Mouse (Mus musculus) midbrain, embryonic 16.5 days (tissue): ENCODE results near the gene Ndufb3. TPM values are rescaled to one million over a fixed set of nuclear protein-coding genes. Genes with fewer than 3 reads are reported as not detected.
"Not testable (repeated sequence)": the region's sequence is repeated elsewhere in the genome, so short reads cannot be mapped to it uniquely, and the experiment has no call there.

Source experiments
- ATAC-seq: fragments of 200-750 bp; cut with Nextera tagmentation; 2 replicates; pipeline ENCODE4 v1.8.0; 2017; ENCODE audit warnings: moderate TSS enrichment
- H3K27ac ChIP-seq: fragments of 300-500 bp; sonication (generic); 2 replicates; pipeline ENCODE4 v1.5.1; 2014; ENCODE audit warnings: mild to moderate bottlenecking, low read length, mixed read lengths
- H3K27me3 ChIP-seq: fragments of 300-500 bp; sonication (generic); 2 replicates; pipeline ENCODE4 v1.6.1; 2014; ENCODE audit warnings: low read depth, low read length, mixed read lengths; ENCODE audit not compliant: control insufficient read depth, insufficient read depth
- H3K36me3 ChIP-seq: fragments of 300-500 bp; sonication (generic); 2 replicates; pipeline ENCODE4 v1.6.1; 2014; ENCODE audit warnings: mild to moderate bottlenecking, low read length, moderate library complexity, mixed read lengths; ENCODE audit not compliant: control insufficient read depth, insufficient read depth
- H3K4me1 ChIP-seq: fragments of 300-500 bp; sonication (generic); 2 replicates; pipeline ENCODE4 v1.6.1; 2014; ENCODE audit warnings: mild to moderate bottlenecking, low read length, mixed read lengths; ENCODE audit not compliant: control insufficient read depth, insufficient read depth
- H3K4me2 ChIP-seq: fragments of 300-500 bp; sonication (generic); 2 replicates; pipeline ENCODE4 v1.6.1; 2014; ENCODE audit warnings: mild to moderate bottlenecking, low read length, mixed read lengths
- H3K4me3 ChIP-seq: fragments of 300-500 bp; sonication (generic); 2 replicates; pipeline ENCODE4 v1.5.1; 2014; ENCODE audit warnings: low read depth, mild to moderate bottlenecking, low read length, moderate library complexity, mixed read lengths
- H3K9ac ChIP-seq: fragments of 300-500 bp; sonication (generic); 2 replicates; pipeline ENCODE4 v1.6.1; 2014; ENCODE audit warnings: low read depth, low read length, mixed read lengths
- H3K9me3 ChIP-seq: fragments of 300-500 bp; sonication (generic); replicated peaks from 2 replicates; pipeline ENCODE4 v1.6.1; 2014; ENCODE audit warnings: mild to moderate bottlenecking, low read length, mixed read lengths; ENCODE audit not compliant: control insufficient read depth, poor library complexity, severe bottlenecking
- WGBS: fragments of 180-500 bp; shearing (Covaris S2); extraction: QIAGEN DNeasy Blood & Tissue Kit; methylation state at CpG from one replicate; pipeline ENCODE4 v1.1.7; 2014; 5-methylcytosine and 5-hydroxymethylcytosine counted together
- polyA plus RNA-seq: library from polyadenylated mRNA; unstranded; fragments of >200 nt; fragmentation: Nextera tagmentation; extraction: Ambion mirVana; gene quantifications from 2 replicates; pipeline ENCODE4 v1.2.1, GENCODE M21; 2015

The Ndufb3 gene
- polyA plus RNA-seq, 1 experiment from 2014 or later = 175 TPM

GRCm38 (mm10) chr1:58582611-58583010, 3.6 kb upstream of the Ndufb3 start:
- Histone ChIP-seq H3K4me2 (no peak overlapping the region), H3K9me3 (no peaks in the 10 kb centered on the region), H3K27me3 (no peaks in the 10 kb centered on the region), H3K4me3 (no peak overlapping the region), H3K4me1 (peaks cover 12% of the 10 kb centered on the region), H3K27ac (no peak overlapping the region), H3K36me3 (no peaks in the 10 kb centered on the region), H3K9ac (no peak overlapping the region)
- 78% methylated on average over 1 of the region's 1 CpGs for WGBS
- no peak for ATAC-seq

GRCm38 (mm10) chr1:58584271-58584670, 1.9 kb upstream of the Ndufb3 start:
- no peak for ATAC-seq
- Histone ChIP-seq H3K27ac (no peak overlapping the region), H3K4me2 (no peak overlapping the region), H3K9me3 (no peaks in the 10 kb centered on the region), H3K36me3 (no peaks in the 10 kb centered on the region), H3K4me1 (peaks cover 12% of the 10 kb centered on the region), H3K27me3 (no peaks in the 10 kb centered on the region), H3K9ac (no peak overlapping the region), H3K4me3 (no peak overlapping the region)
- WGBS = 73% methylated on average over 1 of the region's 1 CpGs

- Histone ChIP-seq H3K9ac (peak overlapping the region; percentile 87), H3K9me3 (no peaks in the 10 kb centered on the region), H3K27me3 (no peaks in the 10 kb centered on the region), H3K27ac (peak overlapping the region; percentile 75), H3K36me3 (no peaks in the 10 kb centered on the region), H3K4me1 (peaks cover 12% of the 10 kb centered on the region), H3K4me3 (peak overlapping the region; percentile 63), H3K4me2 (peak overlapping the region; percentile 96)
- 5% methylated on average over 35 of the region's 36 CpGs for WGBS
- ATAC-seq = peak; percentile 90
These were observed 612 bp upstream of the Ndufb3 start for GRCm38 (mm10) chr1:58585373-58586170.

- H3K27ac ChIP-seq = no peak overlapping the region
- H3K4me3 ChIP-seq = no peak overlapping the region
- 88% methylated on average over 1 of the region's 1 CpGs for WGBS
- no peaks in the 10 kb centered on the region for H3K27me3 ChIP-seq
- no peak overlapping the region for H3K9ac ChIP-seq
- peaks cover 12% of the 10 kb centered on the region for H3K4me1 ChIP-seq
- H3K4me2 ChIP-seq = no peak overlapping the region; the same call in 1 of the 2 replicates
- H3K9me3 ChIP-seq = no peaks in the 10 kb centered on the region
- no peak for ATAC-seq
- peaks cover 4% of the 10 kb centered on the region; the same call in 1 of the 2 replicates for H3K36me3 ChIP-seq
These were observed 1.3 kb downstream of the Ndufb3 start for GRCm38 (mm10) chr1:58587491-58587890.

GRCm38 (mm10) chr1:58602681-58603080, 16.5 kb downstream of the Ndufb3 start:
- WGBS = 84% methylated on average over 4 of the region's 4 CpGs
- H3K9me3 ChIP-seq = no peaks in the 10 kb centered on the region
- H3K27ac ChIP-seq = no peak overlapping the region
- no peaks in the 10 kb centered on the region for H3K27me3 ChIP-seq
- H3K36me3 ChIP-seq = no peaks in the 10 kb centered on the region
- ATAC-seq = no peak
- no peak overlapping the region for H3K4me3 ChIP-seq
- H3K4me2 ChIP-seq = no peak overlapping the region
- no peak overlapping the region for H3K9ac ChIP-seq
- no peaks in the 10 kb centered on the region for H3K4me1 ChIP-seq

- Histone ChIP-seq H3K9ac (no peak overlapping the region), H3K27me3 (no peaks in the 10 kb centered on the region), H3K4me1 (no peaks in the 10 kb centered on the region), H3K9me3 (peaks cover 3% of the 10 kb centered on the region; the same call in 1 of the 2 replicates), H3K4me2 (no peak overlapping the region), H3K4me3 (no peak overlapping the region), H3K36me3 (no peaks in the 10 kb centered on the region), H3K27ac (no peak overlapping the region)
- ATAC-seq = no peak
- WGBS = 88% methylated on average over 4 of the region's 4 CpGs
These were observed 17.6 kb downstream of the Ndufb3 start for GRCm38 (mm10) chr1:58603738-58604137.

GRCm38 (mm10) chr1:58609591-58609990, 23.4 kb downstream of the Ndufb3 start:
- H3K4me1 ChIP-seq, H3K27me3 ChIP-seq, H3K9me3 ChIP-seq, H3K9ac ChIP-seq, H3K4me3 ChIP-seq, H3K36me3 ChIP-seq, H3K4me2 ChIP-seq, ATAC-seq, H3K27ac ChIP-seq: not testable (repeated sequence)
- WGBS = 89% methylated on average over 5 of the region's 5 CpGs

- no peaks in the 10 kb centered on the region for H3K27me3 ChIP-seq
- H3K36me3 ChIP-seq = no peaks in the 10 kb centered on the region
- WGBS = 86% methylated on average over 1 of the region's 1 CpGs
- H3K4me3 ChIP-seq = no peak overlapping the region
- H3K9me3 ChIP-seq = peaks cover 3% of the 10 kb centered on the region; the same call in 1 of the 2 replicates
- no peak overlapping the region for H3K4me2 ChIP-seq
- H3K4me1 ChIP-seq = no peaks in the 10 kb centered on the region
- no peak for ATAC-seq
- H3K27ac ChIP-seq = no peak overlapping the region
- no peak overlapping the region for H3K9ac ChIP-seq
These were observed 24.0 kb downstream of the Ndufb3 start for GRCm38 (mm10) chr1:58610166-58610565.

- Histone ChIP-seq H3K27me3 (no peaks in the 10 kb centered on the region), H3K9ac (no peak overlapping the region), H3K4me2 (no peak overlapping the region), H3K9me3 (peaks cover 3% of the 10 kb centered on the region; the same call in 1 of the 2 replicates), H3K27ac (no peak overlapping the region), H3K4me3 (no peak overlapping the region), H3K36me3 (no peaks in the 10 kb centered on the region), H3K4me1 (no peaks in the 10 kb centered on the region)
- WGBS = 56% methylated on average over 1 of the region's 1 CpGs
- ATAC-seq = no peak
These were observed 24.4 kb downstream of the Ndufb3 start for GRCm38 (mm10) chr1:58610611-58611010.
